Mouse (Mus musculus) erythroblast, embryonic 14.5 days (primary cell): Measurements from ENCODE around the gene Gnaz. TPM values are rescaled to one million over a fixed set of nuclear protein-coding genes. Genes with fewer than 3 reads are reported as not detected.
A peak's percentile ranks its signal among the peaks of the same experiment; 100 is the strongest.

Experiments
- H3K27me3 ChIP-seq: 2 replicates; pipeline ENCODE4 v1.6.1; 2012; ENCODE audit warnings: inconsistent platforms; ENCODE audit not compliant: control insufficient read depth
- H3K36me3 ChIP-seq: 2 replicates; pipeline ENCODE4 v1.6.1; 2012; ENCODE audit warnings: mild to moderate bottlenecking, inconsistent platforms; ENCODE audit not compliant: control insufficient read depth
- H3K4me1 ChIP-seq: 2 replicates; pipeline ENCODE4 v1.6.1; 2012; ENCODE audit warnings: inconsistent platforms; ENCODE audit not compliant: control insufficient read depth
- H3K4me3 ChIP-seq: replicated peaks from 2 replicates; pipeline ENCODE3; 2012; ENCODE audit warnings: moderate library complexity, mild to moderate bottlenecking, inconsistent platforms
- H3K9me3 ChIP-seq: 2 replicates; pipeline ENCODE4 v1.6.1; 2012; ENCODE audit warnings: low read length, inconsistent platforms, mixed read lengths; ENCODE audit not compliant: control insufficient read depth
- GATA1 ChIP-seq: IDR thresholded peaks from 2 replicates; pipeline ENCODE4 v1.6.1; 2012; ENCODE audit warnings: low read length, inconsistent platforms, mixed read lengths
- TAL1 ChIP-seq: IDR thresholded peaks from 3 replicates; pipeline ENCODE4 v1.6.1; 2012; ENCODE audit warnings: low read length, inconsistent platforms, mixed read lengths
- polyA plus RNA-seq: library from polyadenylated mRNA; stranded (reverse); fragments of >175 nt; gene quantifications from 2 replicates; pipeline ENCODE4 v1.2.3, GENCODE M21; 2012

Gene Gnaz
- polyA plus RNA-seq = 0.02 and 0.07 TPM in 2 replicates

- Histone ChIP-seq H3K36me3 (no peaks in the 10 kb centered on the region), H3K27me3 (peaks cover 32% of the 10 kb centered on the region), H3K4me1 (peaks cover 10% of the 10 kb centered on the region), H3K4me3 (peak within 1 kb of the TSS; percentile 56), H3K9me3 (no peaks in the 10 kb centered on the region)
- no peak for TF ChIP-seq TAL1
- TF ChIP-seq GATA1 = no peak
Measured at GRCm38 (mm10) chr10:74966850-74967451, at the start of gene Gnaz. Gene Gnaz (plus strand): TSS chr10:74967177.

GRCm38 (mm10) chr10:74919277-74919676 is 47.7 kb upstream of the Gnaz start:
- Histone ChIP-seq H3K27me3 (no peaks in the 10 kb centered on the region), H3K9me3 (no peaks in the 10 kb centered on the region), H3K36me3 (no peaks in the 10 kb centered on the region), H3K4me3 (no peak overlapping the region), H3K4me1 (no peaks in the 10 kb centered on the region)
- TF ChIP-seq TAL1 (no peak), GATA1 (no peak)

GRCm38 (mm10) chr10:74920853-74921567 is 46.0 kb upstream of the Gnaz start:
- H3K36me3 ChIP-seq = no peaks in the 10 kb centered on the region

GRCm38 (mm10) chr10:74921614-74922013 is 45.4 kb upstream of the Gnaz start:
- H3K4me1 ChIP-seq = no peaks in the 10 kb centered on the region; the same call in 1 of the 2 replicates
- H3K9me3 ChIP-seq = no peaks in the 10 kb centered on the region
- no peak overlapping the region for H3K4me3 ChIP-seq
- no peak for TF ChIP-seq TAL1
- TF ChIP-seq GATA1 = no peak
- H3K36me3 ChIP-seq = no peaks in the 10 kb centered on the region
- H3K27me3 ChIP-seq = no peaks in the 10 kb centered on the region

More at GRCm38 (mm10) chr10:74920853-74921567, 46.0 kb upstream of the Gnaz start:
- Histone ChIP-seq H3K4me3 (no peak overlapping the region), H3K9me3 (no peaks in the 10 kb centered on the region), H3K27me3 (no peaks in the 10 kb centered on the region), H3K4me1 (no peaks in the 10 kb centered on the region; the same call in 1 of the 2 replicates)
- TF ChIP-seq TAL1 = no peak
- TF ChIP-seq GATA1 = no peak

- TF ChIP-seq TAL1 = no peak
- no peak for TF ChIP-seq GATA1
- no peaks in the 10 kb centered on the region for H3K36me3 ChIP-seq
- no peaks in the 10 kb centered on the region for H3K27me3 ChIP-seq
- H3K4me3 ChIP-seq = no peak overlapping the region
- H3K4me1 ChIP-seq = no peaks in the 10 kb centered on the region; the same call in 1 of the 2 replicates
- H3K9me3 ChIP-seq = no peaks in the 10 kb centered on the region
Measured at GRCm38 (mm10) chr10:74922763-74923162, 44.2 kb upstream of the Gnaz start.

GRCm38 (mm10) chr10:74924274-74924673 is 42.7 kb upstream of the Gnaz start:
- no peaks in the 10 kb centered on the region; the same call in 1 of the 2 replicates for H3K4me1 ChIP-seq
- H3K4me3 ChIP-seq = no peak overlapping the region
- H3K9me3 ChIP-seq = no peaks in the 10 kb centered on the region
- no peaks in the 10 kb centered on the region for H3K27me3 ChIP-seq
- no peaks in the 10 kb centered on the region for H3K36me3 ChIP-seq
- no peak for TF ChIP-seq TAL1
- TF ChIP-seq GATA1 = no peak

GRCm38 (mm10) chr10:74925324-74925723 is 41.7 kb upstream of the Gnaz start:
- Histone ChIP-seq H3K9me3 (no peaks in the 10 kb centered on the region), H3K36me3 (no peaks in the 10 kb centered on the region), H3K27me3 (no peaks in the 10 kb centered on the region), H3K4me3 (no peak overlapping the region), H3K4me1 (no peaks in the 10 kb centered on the region; the same call in 1 of the 2 replicates)
- no peak for TF ChIP-seq GATA1
- TF ChIP-seq TAL1 = no peak

- Histone ChIP-seq H3K4me1 (no peaks in the 10 kb centered on the region; the same call in 1 of the 2 replicates), H3K9me3 (no peaks in the 10 kb centered on the region), H3K36me3 (no peaks in the 10 kb centered on the region), H3K27me3 (no peaks in the 10 kb centered on the region), H3K4me3 (no peak overlapping the region)
- TF ChIP-seq TAL1 (0 out of 3 replicates have a peak, but pooled peaks have one; percentile 1), GATA1 (no peak)
Measured at GRCm38 (mm10) chr10:74928276-74928675, 38.7 kb upstream of the Gnaz start.

- TF ChIP-seq GATA1 = no peak
- no peak for TF ChIP-seq TAL1
- Histone ChIP-seq H3K9me3 (no peaks in the 10 kb centered on the region), H3K27me3 (no peaks in the 10 kb centered on the region), H3K4me1 (no peaks in the 10 kb centered on the region; the same call in 1 of the 2 replicates), H3K36me3 (no peaks in the 10 kb centered on the region), H3K4me3 (no peak overlapping the region)
Measured at GRCm38 (mm10) chr10:74929578-74929977, 37.4 kb upstream of the Gnaz start.
